Mouse (Mus musculus) thymus, adult 2 months (tissue): ENCODE data around the gene Btc. TPM values are rescaled to one million over a fixed set of nuclear protein-coding genes. Genes with fewer than 3 reads are reported as not detected.

Experiments used
- DNase-seq: peaks from one replicate; pipeline ENCODE4 v3.0.0; 2021
- H3K27ac ChIP-seq: fragments of 200-500 bp; 2 replicates; pipeline ENCODE4 v1.5.1; 2012; ENCODE audit warnings: low read length, control low read depth; ENCODE audit not compliant: control insufficient read depth, insufficient read depth
- H3K27me3 ChIP-seq: fragments of 200-500 bp; 2 replicates; pipeline ENCODE4 v1.6.1; 2012; ENCODE audit warnings: mild to moderate bottlenecking, low read length, moderate library complexity, mixed read lengths; ENCODE audit not compliant: control insufficient read depth, insufficient read depth
- H3K36me3 ChIP-seq: fragments of 200-500 bp; 2 replicates; pipeline ENCODE4 v1.6.1; 2012; ENCODE audit warnings: mild to moderate bottlenecking, low read length, moderate library complexity; ENCODE audit not compliant: control insufficient read depth, insufficient read depth
- H3K4me1 ChIP-seq: fragments of 200-500 bp; replicated peaks from 2 replicates; pipeline ENCODE4 v1.6.1; 2012; ENCODE audit warnings: low read length; ENCODE audit not compliant: control insufficient read depth, insufficient read depth
- H3K4me3 ChIP-seq: fragments of 200-500 bp; 2 replicates; pipeline ENCODE4 v1.5.1; 2012; ENCODE audit warnings: mild to moderate bottlenecking, low read length, control low read depth, moderate library complexity; ENCODE audit not compliant: control insufficient read depth, insufficient read depth
- CTCF ChIP-seq: fragments of 200-500 bp; IDR thresholded peaks from 2 replicates; pipeline ENCODE4 v1.5.1; 2012; ENCODE audit warnings: mild to moderate bottlenecking, control low read depth, low read length, moderate library complexity, borderline replicate concordance; ENCODE audit not compliant: control insufficient read depth, poor library complexity, insufficient read depth; ENCODE audit errors: extremely low read depth
- POLR2A ChIP-seq: fragments of 200-500 bp; IDR thresholded peaks from 2 replicates; pipeline ENCODE4 v1.6.1; 2012; ENCODE audit warnings: mild to moderate bottlenecking, low read length, control low read depth, moderate library complexity; ENCODE audit not compliant: control insufficient read depth, poor library complexity, insufficient read depth; ENCODE audit errors: extremely low read depth
- WGBS: fragments of 180-500 bp; shearing (Covaris S2); methylation state at CpG from one replicate; pipeline ENCODE4 v1.1.7; 2018; 5-methylcytosine and 5-hydroxymethylcytosine counted together
- polyA plus RNA-seq: library from polyadenylated mRNA; depleted of rRNA; stranded (reverse); fragments of >200 nt; gene quantifications from 2 replicates; pipeline ENCODE4 v1.2.3, GENCODE M21; 2012

Btc gene
- polyA plus RNA-seq, 1 experiment: 0.13 TPM

DNA sequence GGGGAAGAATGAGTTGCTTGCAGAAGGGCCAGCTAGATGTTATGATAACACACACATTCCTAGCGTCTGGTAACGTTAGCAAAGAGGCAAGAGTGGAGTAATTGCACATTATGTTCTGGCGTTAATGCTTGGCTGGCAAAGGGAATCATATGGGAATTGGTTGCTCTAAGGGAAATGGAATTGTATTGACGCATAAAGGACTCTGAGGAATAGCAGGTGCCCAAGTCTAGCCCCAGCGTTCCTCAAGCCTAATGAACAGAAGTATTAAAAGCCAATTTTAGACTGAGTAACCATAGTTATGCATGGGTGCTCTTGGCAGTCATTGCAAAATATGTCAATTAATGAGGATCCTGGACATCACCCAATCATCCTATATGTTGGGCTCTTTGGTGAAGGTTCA lies 50.1 kb downstream of the Btc start:
- H3K27me3 ChIP-seq: no peaks in the 10 kb centered on the region
- H3K4me1 ChIP-seq: no peaks in the 10 kb centered on the region
- DNase-seq: no peak
- WGBS: 83% methylated on average over 5 of the region's 5 CpGs
- TF ChIP-seq POLR2A (no peak), CTCF (no peak)
- no peak overlapping the region for H3K27ac ChIP-seq
- H3K4me3 ChIP-seq: no peak overlapping the region
- no peaks in the 10 kb centered on the region for H3K36me3 ChIP-seq

DNA sequence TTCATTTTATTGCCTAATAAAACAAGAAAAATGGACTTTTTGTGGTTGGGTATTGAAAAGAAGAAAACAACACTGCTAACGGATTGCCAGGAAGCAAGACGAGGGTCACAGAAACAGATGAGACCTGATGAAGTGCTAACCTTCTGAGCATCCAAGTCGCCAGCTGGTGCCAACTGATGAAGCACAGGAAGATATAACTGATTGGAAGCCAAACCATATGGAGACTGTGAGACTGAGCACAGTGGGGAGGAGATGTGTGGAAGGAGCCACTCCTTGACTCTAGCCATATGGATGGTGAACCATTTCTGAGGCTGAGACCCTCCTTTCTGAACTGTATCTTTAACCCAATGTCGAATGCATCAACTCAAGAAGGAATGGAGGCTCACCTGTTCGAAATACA lies 57.1 kb downstream of the Btc start:
- H3K4me1 ChIP-seq: peaks cover 11% of the 10 kb centered on the region
- no peaks in the 10 kb centered on the region for H3K36me3 ChIP-seq
- H3K27ac ChIP-seq: no peak overlapping the region
- H3K4me3 ChIP-seq: no peak overlapping the region
- WGBS: 87% methylated on average over 5 of the region's 5 CpGs
- H3K27me3 ChIP-seq: no peaks in the 10 kb centered on the region
- DNase-seq: no peak
- TF ChIP-seq CTCF (no peak), POLR2A (no peak)

DNA sequence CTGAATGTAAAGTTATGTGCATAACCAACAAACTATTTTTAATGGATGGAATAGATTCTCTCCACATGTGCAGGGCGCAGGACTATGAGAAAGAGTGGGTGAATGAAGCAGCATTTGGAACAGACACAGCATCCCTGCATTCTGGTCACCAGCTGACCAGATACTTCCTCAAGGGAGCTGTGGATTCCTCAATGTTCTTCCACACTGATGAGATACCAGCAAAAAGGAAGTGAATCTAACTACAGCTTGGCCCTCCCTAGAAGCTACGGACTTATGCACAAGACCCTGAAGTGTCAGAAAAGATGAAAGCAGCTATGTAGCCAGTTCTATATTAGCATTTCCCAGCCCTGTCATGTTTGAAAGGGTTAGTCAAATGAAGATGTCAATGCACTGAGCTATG lies 57.7 kb downstream of the Btc start:
- TF ChIP-seq POLR2A (no peak), CTCF (no peak)
- Histone ChIP-seq H3K36me3 (no peaks in the 10 kb centered on the region), H3K27ac (no peak overlapping the region), H3K4me3 (no peak overlapping the region), H3K4me1 (peaks cover 12% of the 10 kb centered on the region), H3K27me3 (no peaks in the 10 kb centered on the region)
- WGBS: 90% methylated on average over 2 of the region's 2 CpGs
- no peak for DNase-seq

GRCm38 (mm10) chr5:91341981-91342760 lies 60.6 kb downstream of the Btc start:
- H3K27me3 ChIP-seq: no peaks in the 10 kb centered on the region
- no peaks in the 10 kb centered on the region for H3K36me3 ChIP-seq
- peaks cover 12% of the 10 kb centered on the region for H3K4me1 ChIP-seq
- TF ChIP-seq POLR2A: no peak
- TF ChIP-seq CTCF: no peak
- H3K27ac ChIP-seq: no peak overlapping the region
- WGBS: 9% methylated on average over 5 of the region's 5 CpGs
- H3K4me3 ChIP-seq: no peak overlapping the region
- DNase-seq: peak; percentile 53

- DNase-seq: no peak
- Histone ChIP-seq H3K4me3 (no peak overlapping the region), H3K27me3 (no peaks in the 10 kb centered on the region), H3K4me1 (no peaks in the 10 kb centered on the region), H3K27ac (no peak overlapping the region), H3K36me3 (no peaks in the 10 kb centered on the region)
- TF ChIP-seq POLR2A: no peak
- TF ChIP-seq CTCF: no peak
- WGBS: 97% methylated on average over 4 of the region's 4 CpGs
Measured at GRCm38 (mm10) chr5:91334227-91334626, 68.6 kb downstream of the Btc start.

DNA sequence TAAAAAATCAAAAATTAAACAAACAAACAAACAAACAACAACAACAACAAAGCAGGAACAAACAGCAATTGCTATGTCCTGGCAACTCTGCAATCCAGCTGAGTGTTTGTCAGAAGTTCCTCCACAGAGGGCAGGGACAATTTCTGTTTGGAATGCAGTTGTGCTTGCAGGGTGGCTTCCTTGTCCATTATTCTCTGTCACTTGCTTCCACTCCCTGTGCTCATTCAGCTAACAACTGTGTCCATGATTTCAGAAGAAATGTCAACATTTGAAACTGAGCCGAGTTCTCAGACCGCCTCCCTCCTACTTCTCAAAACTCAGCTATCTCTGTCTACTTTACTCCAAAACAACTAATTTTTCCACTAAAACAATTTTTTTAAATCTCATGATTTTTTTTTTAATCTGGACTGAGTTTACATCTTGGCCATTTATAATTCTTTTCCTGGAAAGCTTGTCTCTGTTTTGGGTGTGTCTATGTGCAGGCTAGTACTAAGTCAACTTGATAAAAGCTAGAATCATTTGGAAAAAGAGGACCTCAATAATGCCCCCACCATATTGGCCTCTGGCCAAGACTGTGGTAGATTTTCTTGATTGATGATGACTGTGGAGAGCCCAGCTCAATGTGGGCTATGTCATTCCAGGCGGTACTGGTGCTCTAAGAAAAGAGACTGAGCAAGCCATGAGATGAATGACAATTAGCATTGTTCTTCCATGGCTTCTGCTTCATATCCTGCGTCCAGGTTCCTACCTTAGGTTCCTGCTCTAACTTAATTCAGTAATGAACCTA lies 70.5 kb downstream of the Btc start:
- Histone ChIP-seq H3K27me3 (no peaks in the 10 kb centered on the region), H3K4me1 (no peaks in the 10 kb centered on the region), H3K4me3 (no peak overlapping the region), H3K27ac (no peak overlapping the region), H3K36me3 (no peaks in the 10 kb centered on the region)
- TF ChIP-seq CTCF (no peak), POLR2A (no peak)
- WGBS: 69% methylated on average over 4 of the region's 4 CpGs
- no peak for DNase-seq
